Mouse (Mus musculus): ENCODE results near the gene Zfp984.
"Not testable (repeated sequence)": the region's sequence is repeated elsewhere in the genome, so short reads cannot be mapped to it uniquely, and the experiment has no call there.

DNA sequence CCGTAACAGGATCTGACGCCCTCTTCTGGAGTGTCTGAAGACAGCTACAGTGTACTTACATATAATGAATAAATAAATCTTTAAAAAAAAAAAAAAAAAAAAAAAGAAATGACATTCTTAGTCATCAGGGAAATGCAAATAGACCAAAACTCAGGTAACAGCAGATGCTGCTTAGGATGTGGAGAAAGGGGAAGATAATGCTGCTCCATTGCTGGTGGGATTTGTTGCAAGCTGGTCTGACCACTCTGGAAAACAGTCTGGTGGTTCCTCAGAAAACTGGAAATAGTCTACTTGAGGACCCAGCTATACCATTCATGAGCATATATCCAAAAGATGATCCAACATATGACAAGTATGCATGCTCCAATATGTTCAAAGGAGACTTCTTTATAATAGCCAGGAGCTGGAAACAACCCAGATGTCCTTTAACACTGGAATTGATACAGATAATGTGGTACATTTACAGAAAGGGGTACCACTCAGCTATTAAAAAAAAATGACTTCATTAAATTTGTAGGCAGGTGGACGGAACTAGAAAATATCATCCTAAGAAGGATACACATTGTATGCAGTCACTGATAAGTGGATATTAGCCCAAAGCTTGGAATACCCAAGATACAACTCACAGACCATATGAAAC is 15.4 kb downstream of the Zfp984 start:
- TF ChIP-seq POLR2A (IDR thresholded peaks at IDR 0.05; ENCODE audit: extremely low read depth, insufficient read depth, low read length); CTCF (IDR thresholded peaks at IDR 0.05; ENCODE audit: low read depth, low read length): not testable (repeated sequence)
